Mouse (Mus musculus) limb, embryonic 12.5 days (tissue): ENCODE data around the gene Aggf1. TPM values are rescaled to one million over a fixed set of nuclear protein-coding genes. Genes with fewer than 3 reads are reported as not detected.
"Not testable (repeated sequence)": the region's sequence is repeated elsewhere in the genome, so short reads cannot be mapped to it uniquely, and the experiment has no call there.

Source experiments
- ATAC-seq: fragments of 200-750 bp; cut with Nextera tagmentation; 2 replicates; pipeline ENCODE4 v1.8.0; 2017; ENCODE audit warnings: low read depth, moderate TSS enrichment; ENCODE audit not compliant: insufficient number of reproducible peaks, insufficient read depth, low FRiP score, low TSS enrichment
- H3K27ac ChIP-seq: fragments of 300-500 bp; sonication (generic); 2 replicates; pipeline ENCODE4 v1.5.1; 2016; ENCODE audit warnings: mild to moderate bottlenecking, moderate library complexity
- H3K27me3 ChIP-seq: fragments of 300-500 bp; sonication (generic); 2 replicates; pipeline ENCODE4 v1.6.1; 2016; ENCODE audit warnings: mild to moderate bottlenecking, moderate library complexity
- H3K36me3 ChIP-seq: fragments of 300-500 bp; sonication (generic); 2 replicates; pipeline ENCODE4 v1.6.1; 2016; ENCODE audit warnings: mild to moderate bottlenecking, moderate library complexity
- H3K4me1 ChIP-seq: fragments of 300-500 bp; sonication (generic); replicated peaks from 2 replicates; pipeline ENCODE4 v1.6.1; 2016
- H3K4me2 ChIP-seq: fragments of 300-500 bp; sonication (generic); 2 replicates; pipeline ENCODE4 v1.6.1; 2016; ENCODE audit warnings: mild to moderate bottlenecking, moderate library complexity
- H3K4me3 ChIP-seq: fragments of 300-500 bp; sonication (generic); replicated peaks from 2 replicates; pipeline ENCODE4 v1.5.1; 2016; ENCODE audit warnings: mild to moderate bottlenecking
- H3K9ac ChIP-seq: fragments of 300-500 bp; sonication (generic); replicated peaks from 2 replicates; pipeline ENCODE4 v1.6.1; 2016; ENCODE audit warnings: mild to moderate bottlenecking, moderate library complexity
- H3K9me3 ChIP-seq: fragments of 300-500 bp; sonication (generic); 2 replicates; pipeline ENCODE4 v1.6.1; 2016; ENCODE audit warnings: mild to moderate bottlenecking, moderate library complexity
- WGBS: fragments of 180-500 bp; shearing (Covaris S2); methylation state at CpG from one replicate; pipeline ENCODE4 v1.1.7; 2016; 5-methylcytosine and 5-hydroxymethylcytosine counted together
- polyA plus RNA-seq: library from polyadenylated mRNA; unstranded; fragments of >200 nt; fragmentation: Nextera tagmentation; extraction: Ambion mirVana; gene quantifications from 2 replicates; pipeline ENCODE4 v1.2.1, GENCODE M21; 2016

Aggf1 gene
- polyA plus RNA-seq, 1 experiment from 2014 or later = 45.8 TPM

DNA sequence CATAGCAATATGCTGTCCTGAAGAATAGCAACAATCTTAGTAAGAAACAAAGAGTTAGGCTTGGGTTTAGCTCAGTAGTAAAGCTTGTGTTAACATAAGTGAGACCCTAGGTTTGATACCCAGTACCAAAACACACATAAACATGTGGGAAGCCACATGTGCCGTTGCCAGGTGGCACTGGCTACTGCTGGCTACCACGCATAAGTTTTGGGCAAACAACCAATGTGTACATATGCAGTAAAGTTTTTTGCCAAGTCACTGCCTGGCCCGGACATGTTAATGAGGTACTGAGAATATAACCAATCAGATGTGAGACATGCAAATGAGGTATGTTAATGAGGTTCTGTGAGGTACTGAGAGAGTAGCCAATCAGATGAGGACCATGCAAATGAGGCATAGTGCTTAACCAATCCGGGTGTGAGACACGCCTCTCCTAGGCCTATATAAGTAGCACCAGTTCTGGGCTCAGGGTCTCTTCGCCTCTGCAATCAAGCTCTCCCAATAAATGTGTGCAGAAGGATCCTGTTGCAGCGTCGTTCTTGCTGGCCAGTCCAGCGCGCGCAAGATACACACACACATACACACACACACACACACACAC is 1.6 kb upstream of the Aggf1 start:
- not testable (repeated sequence) for H3K27ac ChIP-seq, H3K36me3 ChIP-seq, H3K4me2 ChIP-seq, H3K9me3 ChIP-seq, ATAC-seq, H3K9ac ChIP-seq, H3K4me3 ChIP-seq, H3K27me3 ChIP-seq
- peaks cover 11% of the 10 kb centered on the region for H3K4me1 ChIP-seq
- WGBS = 95% methylated on average over 11 of the region's 11 CpGs

DNA sequence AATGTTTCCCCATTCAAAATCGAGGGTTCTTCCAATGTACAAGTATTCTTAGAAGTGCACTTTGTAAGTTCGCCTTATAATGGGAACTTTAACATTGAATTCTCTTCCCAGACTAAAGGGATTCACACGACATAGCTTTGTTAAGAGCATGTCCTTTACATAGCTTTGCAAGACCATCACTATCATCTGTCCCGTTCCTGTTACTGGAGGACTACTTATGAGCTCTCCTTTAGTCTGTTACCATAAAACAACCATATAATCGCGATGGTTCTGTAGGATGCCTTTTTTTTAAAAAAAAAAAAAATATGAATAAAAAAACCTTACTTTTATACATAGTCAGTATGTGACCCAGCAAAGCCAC is 382 bp upstream of the Aggf1 start:
- Histone ChIP-seq H3K36me3 (peaks cover 12% of the 10 kb centered on the region), H3K27me3 (no peaks in the 10 kb centered on the region), H3K4me1 (peaks cover 11% of the 10 kb centered on the region), H3K4me2 (peak overlapping the region; percentile 94), H3K4me3 (peak overlapping the region; percentile 94), H3K9ac (peak overlapping the region; percentile 94), H3K9me3 (no peaks in the 10 kb centered on the region), H3K27ac (peak overlapping the region; percentile 75; the same call in 1 of the 2 replicates)
- whole genome bisulfite sequencing = 30% methylated on average over 6 of the region's 6 CpGs
- no peak for ATAC-seq

DNA sequence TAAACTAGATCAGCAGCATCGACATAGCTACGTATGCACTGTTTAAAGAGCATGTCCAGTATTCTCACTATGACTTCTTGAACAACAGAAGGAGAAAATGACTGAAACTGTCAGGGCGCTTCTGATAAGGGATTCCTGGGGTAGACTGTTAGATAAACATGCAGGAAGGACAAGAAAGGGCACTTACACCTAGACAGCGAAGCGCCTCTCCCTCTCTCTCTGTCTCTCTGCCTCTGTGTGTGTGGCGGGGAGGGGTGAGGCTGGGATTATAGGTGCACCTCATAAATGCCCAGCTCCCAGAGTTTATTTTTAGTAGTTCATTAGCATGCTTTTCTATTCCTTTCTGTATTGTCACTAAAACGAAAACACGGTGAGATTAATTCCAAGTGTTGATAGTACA is 8.8 kb downstream of the Aggf1 start:
- 89% methylated on average over 8 of the region's 8 CpGs for WGBS

DNA sequence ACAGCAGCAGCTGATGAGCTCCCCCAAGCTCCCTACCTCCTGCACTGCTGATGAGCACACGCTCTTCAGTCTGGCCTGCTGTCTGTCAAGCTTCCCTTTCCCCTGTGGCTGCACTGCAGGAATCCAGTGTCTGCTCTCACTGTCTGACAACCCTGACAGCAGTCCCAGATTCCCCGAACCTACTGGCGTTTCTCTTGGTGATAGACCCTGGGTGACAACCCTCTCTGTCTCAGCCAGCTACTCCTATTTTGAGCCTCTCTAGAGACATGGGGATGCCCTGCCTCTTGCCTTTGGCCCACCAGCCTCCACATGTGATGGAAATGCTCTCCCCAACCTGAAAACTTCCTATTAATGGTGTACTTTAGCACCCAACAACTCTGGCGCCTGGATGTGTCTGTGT is 11.7 kb downstream of the Aggf1 start:
- H3K4me3 ChIP-seq = no peak overlapping the region
- H3K9me3 ChIP-seq = no peaks in the 10 kb centered on the region
- no peaks in the 10 kb centered on the region for H3K4me1 ChIP-seq
- H3K27ac ChIP-seq = no peak overlapping the region
- no peaks in the 10 kb centered on the region for H3K27me3 ChIP-seq
- H3K36me3 ChIP-seq = peaks cover 73% of the 10 kb centered on the region
- ATAC-seq = no peak
- WGBS = 88% methylated on average over 4 of the region's 4 CpGs
- no peak overlapping the region for H3K4me2 ChIP-seq
- no peak overlapping the region for H3K9ac ChIP-seq

More for the DNA sequence above, 8.8 kb downstream of the Aggf1 start:
- Histone ChIP-seq H3K27ac (no peak overlapping the region), H3K9me3 (no peaks in the 10 kb centered on the region), H3K4me3 (no peak overlapping the region), H3K4me1 (no peaks in the 10 kb centered on the region), H3K27me3 (no peaks in the 10 kb centered on the region), H3K36me3 (peaks cover 75% of the 10 kb centered on the region), H3K4me2 (no peak overlapping the region), H3K9ac (no peak overlapping the region)
- no peak for ATAC-seq

DNA sequence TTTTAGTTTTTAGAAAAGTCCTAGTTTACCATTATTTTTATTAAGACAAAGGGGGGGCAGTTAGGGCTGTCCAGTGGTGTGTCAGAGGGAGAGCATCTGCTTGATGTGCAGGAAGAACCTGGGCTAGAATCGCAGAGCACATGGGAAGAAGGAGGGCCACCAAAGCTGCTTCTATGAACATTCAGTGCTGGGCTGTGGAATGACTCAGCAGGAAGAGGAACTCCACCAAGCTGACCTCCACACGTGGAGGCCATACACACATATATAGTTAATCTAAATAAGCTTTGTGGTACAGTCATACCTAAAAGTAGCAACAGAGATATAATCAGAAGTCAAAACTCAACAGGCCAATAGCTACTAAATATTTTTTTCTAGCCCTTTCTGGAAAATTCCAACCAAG is 16.9 kb downstream of the Aggf1 start:
- H3K27ac ChIP-seq = no peak overlapping the region
- H3K36me3 ChIP-seq = peaks cover 95% of the 10 kb centered on the region
- H3K4me1 ChIP-seq = no peaks in the 10 kb centered on the region
- H3K4me2 ChIP-seq = no peak overlapping the region
- no peak for ATAC-seq
- 84% methylated on average over 2 of the region's 2 CpGs for WGBS
- no peaks in the 10 kb centered on the region for H3K27me3 ChIP-seq
- no peak overlapping the region for H3K9ac ChIP-seq
- H3K4me3 ChIP-seq = no peak overlapping the region
- no peaks in the 10 kb centered on the region for H3K9me3 ChIP-seq

DNA sequence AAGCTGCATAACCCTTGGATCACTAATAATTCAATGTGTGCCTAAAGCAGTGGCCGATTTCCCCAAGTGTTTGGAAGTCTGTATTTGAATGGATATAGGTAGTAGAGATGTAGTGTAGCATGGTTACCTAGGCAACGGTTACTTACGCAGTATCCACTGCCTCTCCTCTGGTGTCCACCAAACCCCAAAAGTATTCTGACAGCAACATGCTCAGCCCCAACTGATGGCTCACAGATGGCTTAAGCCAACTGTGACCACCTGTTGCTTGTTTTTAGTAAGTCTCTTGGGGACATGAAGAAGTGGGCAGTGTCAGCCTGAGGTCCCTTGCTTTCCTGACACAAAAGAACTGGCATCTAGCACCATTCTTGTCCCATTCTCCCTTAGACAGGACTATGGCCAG is 26.7 kb downstream of the Aggf1 start:
- H3K4me3 ChIP-seq = no peak overlapping the region
- H3K9ac ChIP-seq = no peak overlapping the region
- H3K4me1 ChIP-seq = no peaks in the 10 kb centered on the region
- H3K36me3 ChIP-seq = peaks cover 49% of the 10 kb centered on the region
- H3K27me3 ChIP-seq = no peaks in the 10 kb centered on the region
- 88% methylated on average over 3 of the region's 3 CpGs for WGBS
- 0 out of 2 replicates have a peak, but pooled peaks cover 3% of the 10 kb centered on the region for H3K9me3 ChIP-seq
- ATAC-seq = no peak
- no peak overlapping the region for H3K4me2 ChIP-seq
- H3K27ac ChIP-seq = no peak overlapping the region

DNA sequence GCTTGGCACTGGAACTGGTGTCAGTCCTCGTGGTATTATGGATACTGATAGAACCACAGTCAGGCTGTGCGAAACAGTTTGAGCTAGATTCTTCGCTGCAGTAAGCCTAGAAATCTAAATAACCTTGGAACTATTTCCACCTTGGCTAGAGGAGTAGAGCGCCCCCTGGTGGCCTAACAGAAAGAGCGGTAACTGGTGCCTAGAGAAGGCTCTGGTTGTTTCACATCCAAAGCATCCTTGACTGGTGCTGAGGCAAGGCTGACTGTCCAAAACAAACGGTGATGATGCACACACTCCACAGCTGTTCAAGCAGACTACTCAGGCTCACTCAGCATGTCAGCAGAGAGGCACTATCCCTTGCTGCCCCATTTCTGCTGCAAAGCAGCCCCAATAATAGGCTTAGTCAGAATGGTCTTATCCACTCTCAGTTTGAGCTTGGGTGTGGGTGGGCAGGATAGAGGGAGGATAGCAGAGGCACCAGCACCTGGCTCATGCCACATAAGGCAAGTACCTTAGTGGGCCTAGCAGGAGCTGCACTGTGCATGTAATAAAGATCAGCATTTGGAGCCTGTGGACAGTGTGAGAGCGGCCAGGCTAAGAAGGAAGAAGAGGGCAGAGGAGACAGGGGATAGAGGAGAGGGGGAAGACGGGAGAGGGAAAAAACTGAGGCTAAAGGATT is 28.0 kb downstream of the Aggf1 start:
- peak; percentile 29; the same call in 1 of the 2 replicates for ATAC-seq
- Histone ChIP-seq H3K4me3 (no peak overlapping the region), H3K27ac (no peak overlapping the region), H3K4me1 (no peaks in the 10 kb centered on the region), H3K9me3 (0 out of 2 replicates have a peak, but pooled peaks cover 3% of the 10 kb centered on the region), H3K9ac (no peak overlapping the region), H3K36me3 (peaks cover 38% of the 10 kb centered on the region), H3K4me2 (no peak overlapping the region), H3K27me3 (no peaks in the 10 kb centered on the region)
- WGBS = 40% methylated on average over 8 of the region's 8 CpGs

DNA sequence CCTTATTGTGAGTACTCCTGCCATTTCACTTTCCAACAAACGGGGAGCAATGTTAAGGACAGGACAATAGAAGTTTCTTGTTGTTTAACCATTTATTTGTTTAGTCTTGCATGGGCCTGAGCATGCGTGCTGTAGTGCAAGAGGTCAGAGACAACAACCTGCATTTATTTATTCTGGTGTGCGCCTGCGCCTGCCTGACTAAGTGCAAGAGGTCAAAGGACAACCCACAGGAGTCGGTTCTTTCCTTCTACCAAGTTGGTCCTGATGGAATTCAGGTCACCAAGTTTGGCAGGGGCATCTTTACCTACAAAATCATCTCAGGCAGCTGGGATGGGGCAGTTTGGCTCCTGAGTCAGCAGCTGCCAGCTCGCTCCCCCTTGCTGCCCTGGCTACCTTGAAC is 29.3 kb downstream of the Aggf1 start:
- Histone ChIP-seq H3K4me2 (no peak overlapping the region), H3K9me3 (0 out of 2 replicates have a peak, but pooled peaks cover 3% of the 10 kb centered on the region), H3K36me3 (peaks cover 29% of the 10 kb centered on the region), H3K4me3 (no peak overlapping the region), H3K27ac (no peak overlapping the region), H3K4me1 (no peaks in the 10 kb centered on the region), H3K9ac (no peak overlapping the region), H3K27me3 (no peaks in the 10 kb centered on the region)
- ATAC-seq = no peak
- 84% methylated on average over 6 of the region's 6 CpGs for WGBS

DNA sequence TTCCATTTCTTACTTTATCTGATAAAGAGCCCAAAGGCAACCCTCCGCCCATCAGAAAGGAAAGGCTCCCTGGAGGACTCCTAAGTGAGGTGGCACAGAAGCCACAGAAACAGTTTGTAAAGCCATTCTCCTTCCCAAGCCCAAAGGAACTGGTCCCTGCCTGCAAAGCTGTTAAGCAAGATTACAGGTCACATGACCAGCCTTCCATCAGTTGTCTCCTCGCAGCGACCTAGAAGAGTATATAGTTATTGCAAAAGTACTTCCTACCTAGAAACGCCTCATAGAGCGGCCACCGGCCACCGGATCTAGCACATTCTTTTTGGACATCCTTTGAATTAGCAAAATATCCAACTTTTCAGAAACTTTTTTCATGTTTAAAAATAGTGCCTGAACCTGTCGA is 31.7 kb downstream of the Aggf1 start:
- Histone ChIP-seq H3K27ac (no peak overlapping the region), H3K9me3 (no peaks in the 10 kb centered on the region), H3K9ac (no peak overlapping the region), H3K4me1 (no peaks in the 10 kb centered on the region), H3K4me3 (no peak overlapping the region), H3K36me3 (peaks cover 32% of the 10 kb centered on the region), H3K4me2 (no peak overlapping the region), H3K27me3 (no peaks in the 10 kb centered on the region)
- WGBS = 81% methylated on average over 8 of the region's 8 CpGs
- no peak for ATAC-seq

DNA sequence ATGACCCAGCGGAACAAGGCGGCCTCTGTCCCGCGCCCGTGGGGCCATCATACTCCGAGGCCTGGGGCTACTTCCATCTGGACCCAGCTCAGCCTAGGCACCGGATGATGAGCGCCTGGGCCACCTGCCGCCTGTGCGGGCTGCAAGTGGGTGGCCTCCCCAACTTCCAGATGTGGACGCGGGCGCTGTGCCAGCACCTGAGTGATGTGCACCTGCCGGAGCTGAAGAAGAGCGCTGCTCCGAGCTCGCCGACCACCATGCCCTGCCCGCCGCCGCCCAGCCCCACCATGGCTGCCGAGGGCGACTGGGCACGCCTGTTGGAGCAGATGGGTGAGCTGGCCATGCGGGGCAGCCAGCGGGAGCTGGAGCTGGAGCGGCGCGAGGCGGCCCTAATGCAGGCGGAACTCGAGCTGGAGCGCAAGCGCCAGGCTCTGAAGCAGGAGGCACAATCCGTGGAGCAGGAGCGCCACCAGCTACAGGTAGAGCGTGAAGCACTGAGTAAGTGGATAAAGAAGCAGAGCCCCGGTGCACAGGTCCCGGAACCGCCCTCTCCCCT is 39.0 kb downstream of the Aggf1 start:
- H3K4me2 ChIP-seq = no peak overlapping the region
- peaks cover 74% of the 10 kb centered on the region for H3K36me3 ChIP-seq
- H3K9me3 ChIP-seq = peaks cover 4% of the 10 kb centered on the region; the same call in 1 of the 2 replicates
- H3K4me1 ChIP-seq = no peaks in the 10 kb centered on the region
- ATAC-seq = no peak
- 79% methylated on average over 40 of the region's 40 CpGs for WGBS
- H3K27me3 ChIP-seq = no peaks in the 10 kb centered on the region
- no peak overlapping the region for H3K9ac ChIP-seq
- H3K27ac ChIP-seq = no peak overlapping the region
- no peak overlapping the region for H3K4me3 ChIP-seq

DNA sequence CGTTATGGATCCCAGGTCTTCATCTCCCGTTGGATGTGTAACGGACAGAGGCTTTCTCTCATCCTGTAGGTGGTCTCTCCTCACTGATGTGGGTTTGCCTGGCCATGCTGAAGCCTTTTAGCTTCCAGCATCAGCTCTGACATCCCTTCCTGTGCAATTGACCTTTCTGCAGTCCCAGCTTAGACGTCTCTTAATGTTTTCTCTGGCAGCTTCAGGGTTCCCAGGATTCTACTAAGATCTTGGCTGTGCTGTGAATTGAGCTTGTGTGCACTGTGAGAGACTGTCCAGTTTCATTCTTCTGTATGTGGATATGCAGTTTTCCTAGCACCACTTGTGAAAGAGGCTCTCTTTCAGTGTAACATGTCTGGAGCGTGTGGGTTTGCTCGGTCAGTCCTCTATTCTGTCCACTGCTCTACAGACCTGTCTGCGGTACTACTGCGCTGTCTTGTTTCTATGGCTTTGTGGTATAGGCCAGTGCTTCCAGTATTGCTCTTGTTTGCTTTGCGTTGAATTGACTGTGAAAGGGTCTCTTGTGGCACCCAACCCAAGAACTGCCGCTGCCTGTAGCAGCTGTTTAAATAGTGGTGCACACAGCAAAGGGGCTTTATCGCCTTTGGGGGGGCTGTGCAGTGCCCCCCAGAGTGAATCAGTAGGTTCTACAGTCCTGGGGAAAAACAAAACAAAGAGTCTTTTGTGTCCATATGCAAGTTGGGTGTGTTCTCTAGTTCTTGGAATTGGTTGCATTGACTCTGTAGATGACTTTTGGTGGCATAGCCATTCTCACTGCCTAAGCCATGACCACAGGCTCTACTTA is 42.9 kb downstream of the Aggf1 start:
- no peak for ATAC-seq

More for the DNA sequence above, 42.9 kb downstream of the Aggf1 start:
- H3K9me3 ChIP-seq = peaks cover 4% of the 10 kb centered on the region; the same call in 1 of the 2 replicates
- H3K27ac ChIP-seq = peak overlapping the region; percentile 32
- no peak overlapping the region for H3K9ac ChIP-seq
- no peak overlapping the region for H3K4me3 ChIP-seq
- no peak overlapping the region for H3K4me2 ChIP-seq
- peaks cover 18% of the 10 kb centered on the region for H3K4me1 ChIP-seq
- WGBS = 83% methylated on average over 11 of the region's 11 CpGs
- no peaks in the 10 kb centered on the region for H3K27me3 ChIP-seq
- H3K36me3 ChIP-seq = peaks cover 46% of the 10 kb centered on the region
